Mouse (Mus musculus): ENCODE data around the gene Hba-x. TPM values are rescaled to one million over a fixed set of nuclear protein-coding genes. Genes with fewer than 3 reads are reported as not detected.
"Not testable (repeated sequence)": the region's sequence is repeated elsewhere in the genome, so short reads cannot be mapped to it uniquely, and the experiment has no call there.

Hba-x gene
- total RNA-seq, 2 experiments from 2014 or later = not detected

DNA sequence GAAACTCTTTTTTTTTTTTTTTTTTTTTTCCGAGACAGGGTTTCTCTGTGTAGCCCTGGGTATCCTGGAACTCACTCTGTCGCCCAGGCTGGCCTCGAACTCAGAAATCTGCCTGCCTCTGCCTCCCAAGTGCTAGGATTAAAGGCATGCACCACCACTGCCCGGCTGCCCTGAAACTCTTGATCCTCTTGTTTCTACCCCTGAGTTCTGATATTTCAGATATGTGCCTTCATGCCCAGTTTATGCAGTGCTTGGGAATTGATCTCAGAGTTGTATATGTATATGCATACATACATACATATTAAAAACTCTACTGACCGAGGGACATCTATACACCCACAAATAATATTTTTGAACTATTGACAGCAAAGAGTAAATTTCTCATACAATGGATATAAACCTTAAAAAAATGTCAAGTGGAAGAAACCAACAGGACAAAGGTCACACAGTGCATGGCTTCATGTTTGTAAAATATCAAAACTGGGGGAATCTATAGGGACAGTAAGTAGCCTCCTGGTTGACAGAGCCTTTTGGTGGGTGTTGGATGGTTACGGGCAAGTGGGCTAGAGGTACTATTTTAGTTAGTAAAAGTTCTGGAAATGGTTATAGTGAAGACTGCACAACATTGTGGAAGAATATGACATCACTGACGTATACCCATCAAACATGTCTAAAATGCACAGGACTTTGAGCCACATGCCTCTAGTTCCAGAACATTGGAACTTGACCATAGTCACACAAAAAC is 9.0 kb downstream of the Hba-x start:
- no peak for DNase-seq (ENCODE audit: low spot score in 2 of 2)

GRCm38 (mm10) chr11:32285887-32286286 is 9.7 kb downstream of the Hba-x start:
- DNase-seq (ENCODE audit: low spot score in 2 of 2) = not testable (repeated sequence)

GRCm38 (mm10) chr11:32286695-32287492 is 10.7 kb downstream of the Hba-x start, which contains the start of gene Hbq1b:
TSS of gene Hbq1b (plus strand) at chr11:32286965.
- DNase-seq (ENCODE audit: low spot score in 2 of 2) = peak; percentile 41 to 52

GRCm38 (mm10) chr11:32287493-32287825 is 11.3 kb downstream of the Hba-x start:
- no peak for DNase-seq (ENCODE audit: low spot score in 2 of 2)

DNA sequence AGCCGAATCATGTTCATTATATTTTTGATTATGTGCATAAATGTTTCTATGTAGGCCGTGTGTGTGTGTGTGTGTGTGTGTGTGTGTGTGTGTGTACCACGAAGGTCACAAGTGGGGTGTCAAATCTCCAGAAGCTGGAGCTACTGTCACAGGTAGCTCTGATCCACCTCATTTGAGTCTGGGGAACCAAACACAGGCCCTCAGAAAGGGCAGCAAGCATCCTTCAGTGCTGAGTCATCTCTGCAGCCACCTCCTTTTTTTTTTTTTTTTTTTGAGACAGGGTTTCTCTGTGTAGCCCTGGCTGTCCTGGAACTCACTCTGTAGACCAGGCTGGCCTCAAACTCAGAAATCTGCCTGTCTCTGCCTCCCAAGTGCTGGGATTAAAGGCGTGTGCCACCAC is 16.6 kb downstream of the Hba-x start:
- DNase-seq (ENCODE audit: low spot score in 2 of 2) = not testable (repeated sequence)

GRCm38 (mm10) chr11:32293479-32293878 is 17.3 kb downstream of the Hba-x start:
- DNase-seq (ENCODE audit: low spot score in 2 of 2) = not testable (repeated sequence)

- not testable (repeated sequence) for DNase-seq (ENCODE audit: low spot score in 2 of 2)
Measured at GRCm38 (mm10) chr11:32296203-32296602, 20.0 kb downstream of the Hba-x start, which contains the start of gene Hba-a2. TSS of gene Hba-a2 (plus strand) at chr11:32296489.

DNA sequence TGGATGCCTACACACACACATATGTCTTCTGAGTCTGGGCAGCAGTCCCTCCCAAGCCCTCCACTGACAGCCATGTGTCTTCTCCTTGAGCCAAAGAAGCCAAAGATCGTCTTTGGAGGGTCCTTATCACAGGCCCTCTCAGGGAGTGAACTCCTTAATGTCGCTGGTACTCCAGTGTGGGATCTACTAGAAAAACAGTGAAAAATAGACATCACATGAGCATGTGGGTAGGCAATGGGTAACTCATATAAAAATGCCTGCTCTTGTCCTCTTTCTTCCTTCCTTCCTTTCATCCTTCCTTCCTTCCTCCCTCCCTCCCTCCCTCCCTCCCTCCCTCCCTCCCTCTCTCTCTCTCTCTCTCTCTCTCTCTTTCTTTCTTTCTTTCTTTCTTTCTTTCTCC is 21.2 kb downstream of the Hba-x start:
- not testable (repeated sequence) for DNase-seq (ENCODE audit: low spot score in 2 of 2)

- no peak for DNase-seq (ENCODE audit: low spot score in 2 of 2)
Measured at GRCm38 (mm10) chr11:32297866-32298531, 21.8 kb downstream of the Hba-x start.

DNA sequence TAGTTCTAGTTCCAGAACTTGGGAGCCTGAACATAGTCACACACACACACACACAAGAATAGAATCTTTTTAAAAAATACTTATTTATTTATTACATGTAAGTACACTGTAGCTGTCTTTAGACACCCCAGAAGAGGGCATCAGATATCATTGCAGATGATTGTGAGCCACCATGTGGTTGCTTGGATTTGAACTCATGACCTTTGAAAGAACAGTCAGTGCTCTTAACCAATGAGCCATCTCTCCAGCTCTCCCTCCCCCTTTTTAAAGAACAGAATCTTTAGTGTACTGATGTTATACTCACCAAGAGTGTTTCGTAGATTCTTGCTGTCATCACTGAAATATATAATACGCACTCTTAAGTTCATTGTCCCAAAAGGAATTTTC is 22.3 kb downstream of the Hba-x start:
- DNase-seq (ENCODE audit: low spot score in 2 of 2) = no peak

GRCm38 (mm10) chr11:32299865-32300264 is 23.7 kb downstream of the Hba-x start, which contains the start of gene Hbq1a:
TSS of gene Hbq1a (plus strand) at chr11:32300069.
- DNase-seq (ENCODE audit: low spot score in 2 of 2) = peak; percentile 26 to 27

GRCm38 (mm10) chr11:32300279-32301267 is 24.4 kb downstream of the Hba-x start:
- DNase-seq (ENCODE audit: low spot score in 2 of 2) = no peak

GRCm38 (mm10) chr11:32301506-32301905 is 25.3 kb downstream of the Hba-x start:
- DNase-seq (ENCODE audit: low spot score in 2 of 2) = no peak

- no peak for DNase-seq (ENCODE audit: low spot score in 2 of 2)
Measured at GRCm38 (mm10) chr11:32302824-32303419, 26.7 kb downstream of the Hba-x start.

DNA sequence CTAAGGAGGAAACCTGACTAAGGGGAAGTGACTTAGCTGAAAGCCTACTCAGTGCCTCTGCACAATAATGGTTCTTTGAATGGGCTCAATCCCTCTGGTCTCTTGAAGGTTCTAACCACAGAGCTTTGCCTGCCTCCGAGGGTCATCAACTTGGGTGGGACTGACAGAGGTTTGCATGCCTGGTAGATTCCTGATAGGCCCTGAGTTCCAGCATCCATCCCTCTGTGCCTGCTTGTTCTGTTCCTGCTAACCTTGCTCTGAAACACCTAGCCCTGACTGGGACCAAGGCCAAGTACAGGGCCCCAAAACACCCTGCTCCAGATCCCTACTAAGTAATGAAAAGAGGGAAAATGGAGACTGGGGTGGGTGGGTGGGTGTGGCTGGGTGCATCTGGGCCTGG is 27.3 kb downstream of the Hba-x start:
- DNase-seq (ENCODE audit: low spot score in 2 of 2) = no peak

GRCm38 (mm10) chr11:32307006-32307405 is 30.8 kb downstream of the Hba-x start:
- no peak for DNase-seq (ENCODE audit: low spot score in 2 of 2)

DNA sequence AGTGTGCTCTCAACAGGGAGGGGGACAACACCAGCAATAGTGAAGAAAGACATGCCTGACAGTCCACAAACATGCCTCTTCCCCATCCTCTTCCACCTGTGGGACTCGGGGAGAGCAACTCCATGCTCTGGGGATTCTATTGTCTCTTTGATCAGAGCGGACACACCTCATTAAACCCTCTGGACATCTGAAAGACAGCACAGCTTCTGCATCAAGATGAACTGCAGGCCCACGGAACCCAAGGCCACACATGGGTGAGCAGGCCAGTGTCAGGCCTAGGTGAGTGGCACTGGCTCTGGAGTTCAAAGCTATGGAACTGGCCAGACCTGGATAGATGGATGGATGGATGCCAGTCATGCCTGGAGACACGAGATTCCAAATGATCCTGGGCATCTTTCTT is 33.2 kb downstream of the Hba-x start:
- DNase-seq (ENCODE audit: low spot score in 2 of 2) = no peak

- no peak for DNase-seq (ENCODE audit: low spot score in 2 of 2)
Measured at GRCm38 (mm10) chr11:32309928-32310327, 33.7 kb downstream of the Hba-x start.

DNA sequence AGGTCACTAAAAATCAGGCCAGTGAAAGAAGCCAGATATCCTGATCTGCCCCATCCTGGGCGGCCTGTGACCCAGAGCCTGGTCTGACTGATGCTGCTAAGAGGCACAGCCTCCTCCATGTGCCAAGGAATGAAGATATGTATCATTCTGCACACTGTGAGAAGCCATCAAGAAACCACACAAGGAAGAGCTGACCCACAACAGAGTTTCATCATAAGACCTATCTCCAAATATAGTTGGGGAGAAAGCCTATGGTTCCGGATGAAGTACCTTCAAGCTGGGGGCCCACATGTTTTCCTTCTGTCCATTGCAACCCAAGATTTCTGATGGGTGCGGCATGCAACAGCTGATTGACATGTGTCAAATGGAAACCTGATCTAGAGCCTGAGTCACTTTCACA is 39.8 kb downstream of the Hba-x start:
- no peak for DNase-seq (ENCODE audit: low spot score in 2 of 2)

Measured in adrenal gland, postnatal 4 days (tissue).